Mouse (Mus musculus) heart, embryonic 10.5 days (tissue): ENCODE measurements around the gene Sh2d7. TPM values are rescaled to one million over a fixed set of nuclear protein-coding genes. Genes with fewer than 3 reads are reported as not detected.
A peak's percentile ranks its signal among the peaks of the same experiment; 100 is the strongest.

Source experiments
- DNase-seq: peaks from one replicate; pipeline ENCODE4 v3.0.0-alpha.2; 2017; ENCODE audit warnings: low spot score
- H3K27ac ChIP-seq: fragments of 300-500 bp; sonication (generic); 2 replicates; pipeline ENCODE4 v1.5.1; 2016; ENCODE audit warnings: mild to moderate bottlenecking
- H3K27me3 ChIP-seq: fragments of 300-500 bp; sonication (generic); 2 replicates; pipeline ENCODE4 v1.6.1; 2016; ENCODE audit warnings: mild to moderate bottlenecking; ENCODE audit not compliant: poor library complexity, insufficient read depth, severe bottlenecking
- H3K36me3 ChIP-seq: fragments of 300-500 bp; sonication (generic); 2 replicates; pipeline ENCODE4 v1.6.1; 2016; ENCODE audit warnings: mild to moderate bottlenecking, moderate library complexity
- H3K4me1 ChIP-seq: fragments of 300-500 bp; sonication (generic); 2 replicates; pipeline ENCODE4 v1.6.1; 2016; ENCODE audit warnings: mild to moderate bottlenecking
- H3K4me3 ChIP-seq: fragments of 300-500 bp; sonication (generic); 2 replicates; pipeline ENCODE4 v1.5.1; 2016; ENCODE audit warnings: mild to moderate bottlenecking, moderate library complexity
- H3K9me3 ChIP-seq: fragments of 300-500 bp; sonication (generic); 2 replicates; pipeline ENCODE4 v1.6.1; 2016; ENCODE audit warnings: mild to moderate bottlenecking, moderate library complexity
- whole genome bisulfite sequencing: fragments of 180-500 bp; shearing (Covaris S2); methylation state at CpG from one replicate; pipeline ENCODE4 v1.1.7; 2016; 5-methylcytosine and 5-hydroxymethylcytosine counted together
- polyA plus RNA-seq: library from polyadenylated mRNA; unstranded; fragments of >200 nt; fragmentation: Nextera tagmentation; extraction: Ambion mirVana; gene quantifications from 2 replicates; pipeline ENCODE4 v1.2.1, GENCODE M21; 2016

Sh2d7 gene
- not detected in 2 replicates for polyA plus RNA-seq

GRCm38 (mm10) chr9:54538684-54539083, at the start of gene Sh2d7:
Sh2d7 (plus strand) TSS chr9:54538984.
- H3K27ac ChIP-seq = no peak within 1 kb of the TSS
- H3K4me1 ChIP-seq = peaks cover 5% of the 10 kb centered on the region; the same call in 1 of the 2 replicates
- H3K36me3 ChIP-seq = no peaks in the 10 kb centered on the region
- WGBS = 89% methylated on average over 14 of the region's 14 CpGs
- no peak within 1 kb of the TSS for H3K4me3 ChIP-seq
- H3K9me3 ChIP-seq = no peaks in the 10 kb centered on the region
- DNase-seq = no peak
- H3K27me3 ChIP-seq = peaks cover 7% of the 10 kb centered on the region; the same call in 1 of the 2 replicates

- H3K36me3 ChIP-seq = no peaks in the 10 kb centered on the region
- H3K4me1 ChIP-seq = no peaks in the 10 kb centered on the region
- no peak overlapping the region for H3K4me3 ChIP-seq
- DNase-seq = no peak
- no peak overlapping the region for H3K27ac ChIP-seq
- H3K9me3 ChIP-seq = no peaks in the 10 kb centered on the region
- WGBS = 75% methylated on average over 2 of the region's 2 CpGs
- no peaks in the 10 kb centered on the region for H3K27me3 ChIP-seq
These were observed 49.2 kb upstream of the Sh2d7 start for GRCm38 (mm10) chr9:54489599-54489998.

- DNase-seq = no peak
- WGBS = 83% methylated on average over 2 of the region's 2 CpGs
- Histone ChIP-seq H3K9me3 (no peaks in the 10 kb centered on the region), H3K4me3 (no peak overlapping the region), H3K36me3 (no peaks in the 10 kb centered on the region), H3K4me1 (no peaks in the 10 kb centered on the region), H3K27ac (no peak overlapping the region), H3K27me3 (no peaks in the 10 kb centered on the region)
These were observed 48.4 kb upstream of the Sh2d7 start for GRCm38 (mm10) chr9:54490431-54490830.

GRCm38 (mm10) chr9:54499291-54499690, 39.5 kb upstream of the Sh2d7 start:
- Histone ChIP-seq H3K4me3 (no peak overlapping the region), H3K27me3 (peaks cover 10% of the 10 kb centered on the region; the same call in 1 of the 2 replicates), H3K36me3 (no peaks in the 10 kb centered on the region), H3K9me3 (no peaks in the 10 kb centered on the region), H3K4me1 (no peaks in the 10 kb centered on the region), H3K27ac (no peak overlapping the region)
- WGBS = 78% methylated on average over 6 of the region's 6 CpGs
- no peak for DNase-seq

GRCm38 (mm10) chr9:54499791-54500190, 39.0 kb upstream of the Sh2d7 start:
- no peak overlapping the region for H3K4me3 ChIP-seq
- DNase-seq = no peak
- peaks cover 10% of the 10 kb centered on the region; the same call in 1 of the 2 replicates for H3K27me3 ChIP-seq
- WGBS = 79% methylated on average over 3 of the region's 3 CpGs
- no peaks in the 10 kb centered on the region for H3K36me3 ChIP-seq
- H3K4me1 ChIP-seq = no peaks in the 10 kb centered on the region
- H3K27ac ChIP-seq = no peak overlapping the region
- no peaks in the 10 kb centered on the region for H3K9me3 ChIP-seq

GRCm38 (mm10) chr9:54500832-54501452, 37.8 kb upstream of the Sh2d7 start:
- WGBS = under 1% methylated on average over 38 of the region's 43 CpGs
- no peaks in the 10 kb centered on the region for H3K9me3 ChIP-seq
- no peaks in the 10 kb centered on the region for H3K36me3 ChIP-seq
- peak; percentile 77 for DNase-seq
- H3K4me3 ChIP-seq = peak overlapping the region; percentile 95
- H3K27me3 ChIP-seq = peaks cover 10% of the 10 kb centered on the region; the same call in 1 of the 2 replicates
- H3K4me1 ChIP-seq = no peaks in the 10 kb centered on the region
- H3K27ac ChIP-seq = peak overlapping the region; percentile 88

GRCm38 (mm10) chr9:54501453-54502110, 37.2 kb upstream of the Sh2d7 start, which contains the start of gene Dmxl2:
Dmxl2 (minus strand) TSS chr9:54501626.
- H3K27ac ChIP-seq = peak within 1 kb of the TSS; percentile 88
- peak; percentile 94 for DNase-seq
- no peaks in the 10 kb centered on the region for H3K9me3 ChIP-seq
- no peaks in the 10 kb centered on the region for H3K36me3 ChIP-seq
- peak within 1 kb of the TSS; percentile 95 for H3K4me3 ChIP-seq
- H3K4me1 ChIP-seq = no peaks in the 10 kb centered on the region
- WGBS = 4% methylated on average over 98 of the region's 99 CpGs
- H3K27me3 ChIP-seq = peaks cover 10% of the 10 kb centered on the region; the same call in 1 of the 2 replicates

GRCm38 (mm10) chr9:54502111-54502495, 36.7 kb upstream of the Sh2d7 start:
- H3K36me3 ChIP-seq = no peaks in the 10 kb centered on the region
- H3K27me3 ChIP-seq = peaks cover 10% of the 10 kb centered on the region; the same call in 1 of the 2 replicates
- H3K4me1 ChIP-seq = no peaks in the 10 kb centered on the region
- peak overlapping the region; percentile 95 for H3K4me3 ChIP-seq
- WGBS = 9% methylated on average over 13 of the region's 13 CpGs
- H3K9me3 ChIP-seq = no peaks in the 10 kb centered on the region
- peak overlapping the region; percentile 88; the same call in 1 of the 2 replicates for H3K27ac ChIP-seq
- DNase-seq = no peak

- no peaks in the 10 kb centered on the region for H3K36me3 ChIP-seq
- peaks cover 10% of the 10 kb centered on the region; the same call in 1 of the 2 replicates for H3K27me3 ChIP-seq
- no peak for DNase-seq
- no peaks in the 10 kb centered on the region for H3K4me1 ChIP-seq
- H3K9me3 ChIP-seq = no peaks in the 10 kb centered on the region
- H3K27ac ChIP-seq = no peak overlapping the region
- peak overlapping the region; percentile 95 for H3K4me3 ChIP-seq
- WGBS = 17% methylated on average over 12 of the region's 12 CpGs
These were observed 35.9 kb upstream of the Sh2d7 start for GRCm38 (mm10) chr9:54502873-54503272.

- Histone ChIP-seq H3K4me1 (no peaks in the 10 kb centered on the region), H3K4me3 (no peak overlapping the region), H3K27me3 (no peaks in the 10 kb centered on the region), H3K36me3 (no peaks in the 10 kb centered on the region), H3K9me3 (no peaks in the 10 kb centered on the region), H3K27ac (no peak overlapping the region)
- DNase-seq = no peak
- WGBS = 73% methylated on average over 2 of the region's 2 CpGs
These were observed 22.8 kb upstream of the Sh2d7 start for GRCm38 (mm10) chr9:54515991-54516390.

GRCm38 (mm10) chr9:54518921-54519320, 19.9 kb upstream of the Sh2d7 start:
- no peak for DNase-seq
- 65% methylated on average over 7 of the region's 7 CpGs for WGBS
- no peaks in the 10 kb centered on the region for H3K36me3 ChIP-seq
- no peak overlapping the region for H3K4me3 ChIP-seq
- H3K4me1 ChIP-seq = no peaks in the 10 kb centered on the region
- H3K9me3 ChIP-seq = no peaks in the 10 kb centered on the region
- H3K27me3 ChIP-seq = no peaks in the 10 kb centered on the region
- H3K27ac ChIP-seq = no peak overlapping the region

- no peaks in the 10 kb centered on the region for H3K36me3 ChIP-seq
- no peaks in the 10 kb centered on the region for H3K9me3 ChIP-seq
- H3K27ac ChIP-seq = no peak overlapping the region
- no peaks in the 10 kb centered on the region for H3K27me3 ChIP-seq
- H3K4me1 ChIP-seq = no peaks in the 10 kb centered on the region
- H3K4me3 ChIP-seq = no peak overlapping the region
- WGBS = 76% methylated on average over 4 of the region's 4 CpGs
- no peak for DNase-seq
These were observed 18.5 kb upstream of the Sh2d7 start for GRCm38 (mm10) chr9:54520286-54520685.

GRCm38 (mm10) chr9:54527694-54528093, 11.1 kb upstream of the Sh2d7 start:
- Histone ChIP-seq H3K4me3 (no peak overlapping the region), H3K36me3 (no peaks in the 10 kb centered on the region), H3K9me3 (no peaks in the 10 kb centered on the region), H3K27ac (no peak overlapping the region), H3K4me1 (no peaks in the 10 kb centered on the region), H3K27me3 (no peaks in the 10 kb centered on the region)
- WGBS = 64% methylated on average over 7 of the region's 7 CpGs
- peak; percentile 36 for DNase-seq
